Comparison of ENCODE assay signal across 8 mouse cellular contexts in the genomic region with DNA sequence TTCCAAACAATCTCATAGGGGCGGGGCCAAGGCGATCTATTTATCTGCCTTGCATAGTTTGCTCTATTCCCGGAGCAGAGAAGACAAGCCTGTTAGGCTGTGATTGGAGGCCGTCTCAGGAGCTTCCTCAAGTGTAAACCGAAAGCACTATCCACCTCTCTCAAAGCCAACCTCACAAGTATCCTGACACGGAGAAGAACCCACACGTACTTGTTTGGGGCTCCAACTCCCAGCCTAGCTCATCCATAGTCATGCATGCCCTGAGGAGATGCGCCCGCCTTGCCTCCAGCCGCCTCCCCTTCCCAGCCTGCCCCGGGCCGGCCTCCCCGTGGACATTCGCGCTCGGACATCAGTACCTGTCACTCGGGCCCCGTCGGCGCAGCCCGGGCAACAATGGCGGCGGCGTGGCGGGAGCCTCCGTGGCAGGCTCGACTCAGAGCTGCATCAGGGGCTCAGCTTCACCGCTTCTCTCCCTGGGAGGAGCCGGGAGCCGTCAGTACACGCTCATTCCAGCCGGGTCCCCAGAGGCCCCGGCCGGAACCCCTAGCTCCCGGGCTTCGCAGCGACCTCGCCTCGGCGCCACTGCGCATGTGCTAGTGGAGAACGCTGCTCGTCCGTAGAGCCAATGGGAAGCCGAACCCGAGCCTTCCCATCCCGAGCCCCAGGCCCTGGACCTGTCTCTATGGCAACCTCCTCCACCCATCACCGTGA. TPM values are rescaled to one million over a fixed set of nuclear protein-coding genes. Genes with fewer than 3 reads are reported as not detected.
DNase-seq lines count a peak whose midpoint lies in the region; ATAC-seq and TF ChIP-seq lines count a peak whose summit lies in the region.

Gene Zfp287, minus strand, starts transcription at position 595 of the 711 bp plus-strand sequence.

- H3ac ChIP-seq in C2C12 (ENCODE audit: control insufficient read depth, insufficient read length, low read depth) = peak within 1 kb of the TSS; percentile 81

- peak within 1 kb of the TSS; percentile 56 for H3K4me3 ChIP-seq in C2C12 (ENCODE audit: insufficient read depth, poor library complexity, severe bottlenecking)
- peak within 1 kb of the TSS; percentile 91 for H3K4me3 ChIP-seq in forebrain, embryonic 13.5 days
- H3K4me3 ChIP-seq in liver, embryonic 15.5 days (replicated peaks) = peak within 1 kb of the TSS; percentile 53
- peak within 1 kb of the TSS; percentile 63 for H3K4me3 ChIP-seq in neural tube, embryonic 12.5 days
- peak within 1 kb of the TSS; percentile 66 for H3K4me3 ChIP-seq in stomach, postnatal 0 days (ENCODE audit: low read depth, low read length)

- WGBS in forebrain, embryonic 13.5 days = 2% methylated on average over 48 of the region's 48 CpGs
- WGBS in liver, embryonic 15.5 days (ENCODE audit: insufficient replicate concordance) = 1% methylated on average over 48 of the region's 48 CpGs
- WGBS in neural tube, embryonic 12.5 days = under 1% methylated on average over 48 of the region's 48 CpGs
- WGBS in stomach, postnatal 0 days = 1% methylated on average over 41 of the region's 48 CpGs

- peaks cover 16% of the 10 kb centered on the region for H3K79me2 ChIP-seq in C2C12 (ENCODE audit: control insufficient read depth, insufficient read depth)

- peak within 1 kb of the TSS; percentile 77 for H3K4me2 ChIP-seq in forebrain, embryonic 13.5 days
- peak within 1 kb of the TSS; percentile 70 for H3K4me2 ChIP-seq in liver, embryonic 15.5 days
- H3K4me2 ChIP-seq in neural tube, embryonic 12.5 days (replicated peaks) = peak within 1 kb of the TSS; percentile 66
- H3K4me2 ChIP-seq in stomach, postnatal 0 days (replicated peaks; ENCODE audit: low read depth) = peak within 1 kb of the TSS; percentile 78

- no peaks in the 10 kb centered on the region for H3K27me3 ChIP-seq in C2C12 (ENCODE audit: control insufficient read depth, insufficient read depth, insufficient read length)
- H3K27me3 ChIP-seq in forebrain, embryonic 13.5 days = no peaks in the 10 kb centered on the region
- H3K27me3 ChIP-seq in liver, embryonic 15.5 days = peaks cover 40% of the 10 kb centered on the region
- H3K27me3 ChIP-seq in neural tube, embryonic 12.5 days (replicated peaks) = no peaks in the 10 kb centered on the region
- H3K27me3 ChIP-seq in stomach, postnatal 0 days (ENCODE audit: control insufficient read depth, insufficient read depth, low read length) = no peaks in the 10 kb centered on the region

- ATAC-seq in forebrain, embryonic 13.5 days = peak; percentile 100
- ATAC-seq in liver, embryonic 15.5 days (ENCODE audit: insufficient read depth) = peak; percentile 40; the same call in 1 of the 2 replicates
- ATAC-seq in neural tube, embryonic 12.5 days (ENCODE audit: low FRiP score, low read depth) = peak; percentile 99
- ATAC-seq in stomach, postnatal 0 days (ENCODE audit: low FRiP score, low TSS enrichment) = peak; percentile 93

- peaks cover 20% of the 10 kb centered on the region for H3K4me1 ChIP-seq in forebrain, embryonic 13.5 days
- peaks cover 8% of the 10 kb centered on the region; the same call in 1 of the 2 replicates for H3K4me1 ChIP-seq in liver, embryonic 15.5 days (replicated peaks)
- H3K4me1 ChIP-seq in neural tube, embryonic 12.5 days = peaks cover 17% of the 10 kb centered on the region
- H3K4me1 ChIP-seq in stomach, postnatal 0 days (replicated peaks; ENCODE audit: control insufficient read depth, insufficient read depth) = no peaks in the 10 kb centered on the region

- no peak for TF ChIP-seq CTCF in C2C12 (IDR thresholded peaks at IDR 0.05; ENCODE audit: control insufficient read depth, insufficient read depth, insufficient read length)
- TF ChIP-seq CTCF in stomach, postnatal 0 days (IDR thresholded peaks at IDR 0.05; ENCODE audit: low read depth) = peak; percentile 7; the same call in 1 of the 2 replicates

- TF ChIP-seq EP300 in stomach, postnatal 0 days (optimal IDR thresholded peaks at IDR 0.05) = no peak

- peak within 1 kb of the TSS; percentile 92 for H3K27ac ChIP-seq in forebrain, embryonic 13.5 days
- no peak within 1 kb of the TSS for H3K27ac ChIP-seq in liver, embryonic 15.5 days (replicated peaks)
- H3K27ac ChIP-seq in neural tube, embryonic 12.5 days = peak within 1 kb of the TSS; percentile 83
- peak within 1 kb of the TSS; percentile 87 for H3K27ac ChIP-seq in stomach, postnatal 0 days (replicated peaks)

- intact Hi-C loops in heart, postnatal 10 days (cut with DNase I) = no loop called here

- peak; percentile 84 for DNase-seq in brain, embryonic 18.5 days (ENCODE audit: low read depth, low spot score)
- peak; percentile 90 for DNase-seq in heart, postnatal 10 days
- peak; percentile 90 to 93 for DNase-seq in kidney, postnatal 4 days
- peak; percentile 83 for DNase-seq in stomach, postnatal 0 days (ENCODE audit: low spot score)

- H3K79me3 ChIP-seq in C2C12 (ENCODE audit: low read depth) = peaks cover 1% of the 10 kb centered on the region

- H3K9me3 ChIP-seq in forebrain, embryonic 13.5 days (replicated peaks) = no peaks in the 10 kb centered on the region
- no peaks in the 10 kb centered on the region for H3K9me3 ChIP-seq in liver, embryonic 15.5 days (replicated peaks)
- H3K9me3 ChIP-seq in neural tube, embryonic 12.5 days = no peaks in the 10 kb centered on the region
- H3K9me3 ChIP-seq in stomach, postnatal 0 days (ENCODE audit: control insufficient read depth, low read length) = no peaks in the 10 kb centered on the region

- peak within 1 kb of the TSS; percentile 91 for H3K9ac ChIP-seq in forebrain, embryonic 13.5 days
- H3K9ac ChIP-seq in liver, embryonic 15.5 days = no peak within 1 kb of the TSS; the same call in 1 of the 2 replicates
- peak within 1 kb of the TSS; percentile 73 for H3K9ac ChIP-seq in neural tube, embryonic 12.5 days
- H3K9ac ChIP-seq in stomach, postnatal 0 days (ENCODE audit: low read length) = peak within 1 kb of the TSS; percentile 67

- peaks cover 5% of the 10 kb centered on the region for H3K36me3 ChIP-seq in C2C12 (ENCODE audit: control insufficient read depth, insufficient read depth)
- peaks cover 17% of the 10 kb centered on the region for H3K36me3 ChIP-seq in forebrain, embryonic 13.5 days (ENCODE audit: poor library complexity, severe bottlenecking)
- no peaks in the 10 kb centered on the region for H3K36me3 ChIP-seq in liver, embryonic 15.5 days (replicated peaks)
- peaks cover 21% of the 10 kb centered on the region for H3K36me3 ChIP-seq in neural tube, embryonic 12.5 days
- 0 out of 2 replicates have a peak, but pooled peaks cover 2% of the 10 kb centered on the region for H3K36me3 ChIP-seq in stomach, postnatal 0 days (ENCODE audit: control insufficient read depth, insufficient read depth, low read length)

TF ChIP-seq in C2C12, 6 proteins besides CTCF, POLR2A, EP300 and RAD21:
- TF ChIP-seq MYOD1 (IDR thresholded peaks at IDR 0.05; ENCODE audit: control insufficient read depth, insufficient read length, low read depth) (no peak), CEBPB (IDR thresholded peaks at IDR 0.05; ENCODE audit: low read depth) (no peak), MYOG (IDR thresholded peaks at IDR 0.05; ENCODE audit: control insufficient read depth, extremely low read depth, insufficient read length) (no peak), USF1 (IDR thresholded peaks at IDR 0.05; ENCODE audit: low read depth) (no peak), FOSL1 (IDR thresholded peaks at IDR 0.05; ENCODE audit: insufficient read depth, low read length, poor library complexity, severe bottlenecking) (no peak), MAX (IDR thresholded peaks at IDR 0.05) (no peak)

RNA-seq across cellular contexts. Expression of gene Zfp287, which starts in this region (rescaled TPM):
- polyA plus RNA-seq in C2C12 (2012; fragmentation: generic; extraction: Trizol) = 1.2 TPM
- 17.9 and 21.2 TPM in 2 replicates for polyA plus RNA-seq in forebrain, embryonic 13.5 days (2015; fragmentation: Nextera tagmentation; extraction: Ambion mirVana)
- total RNA-seq in heart, postnatal 10 days (2021) = 1 to 10 TPM; 3.4 to 4.6 TPM
- 0.31 and 0.50 TPM in 2 replicates for polyA plus RNA-seq in liver, embryonic 15.5 days (2015; fragmentation: Nextera tagmentation; extraction: Ambion mirVana)
- polyA plus RNA-seq in neural tube, embryonic 12.5 days (2016; fragmentation: Nextera tagmentation; extraction: Ambion mirVana) = 18.4 and 19.5 TPM in 2 replicates
- polyA plus RNA-seq in stomach, postnatal 0 days (2015; fragmentation: Nextera tagmentation; extraction: Ambion mirVana) = 2.5 and 2.6 TPM in 2 replicates

Comparison
In these comparisons a context has a peak if more than half of its experiments do, and no peak if none do; other contexts are left out.
1. Peak in ATAC-seq, H3K4me3 ChIP-seq and H3K4me2 ChIP-seq in liver, embryonic 15.5 days; RNA of the gene not detected or under 1 TPM.
2. ATAC-seq: peak in every context shown above with its lines; median percentile 100 in forebrain, embryonic 13.5 days; 99 in neural tube, embryonic 12.5 days; 93 in stomach, postnatal 0 days; 40 in liver, embryonic 15.5 days.